Mouse (Mus musculus) T-cell, adult 2 months (primary cell): ENCODE results near the gene Olfr1371.

Experiments
- DNase-seq: peaks from one replicate; pipeline ENCODE4 v3.0.0; 2022; ENCODE audit warnings: low spot score

The Olfr1371 gene

DNA sequence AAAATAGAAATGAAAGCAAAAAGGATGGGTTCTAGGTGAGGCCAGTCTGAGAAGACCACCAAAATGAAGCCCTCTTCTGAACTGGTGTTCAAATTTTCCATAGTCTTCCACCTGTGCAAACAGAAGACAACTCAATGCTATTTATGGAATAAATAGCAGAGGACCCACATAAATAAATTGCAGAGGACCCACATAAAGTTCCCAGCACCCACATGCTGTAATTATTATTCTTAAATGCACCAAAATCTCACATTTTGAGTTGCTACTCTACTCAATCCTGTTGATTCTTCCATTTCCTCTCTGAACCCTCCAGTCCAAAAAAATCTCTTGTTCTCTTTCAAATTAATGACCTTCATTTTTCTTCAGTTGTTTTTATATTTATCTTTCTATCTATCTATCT, at the start of gene Olfr1371:
TSS of gene Olfr1371 (minus strand) at position 101 of the 400 bp plus-strand sequence.
- DNase-seq = no peak

DNA sequence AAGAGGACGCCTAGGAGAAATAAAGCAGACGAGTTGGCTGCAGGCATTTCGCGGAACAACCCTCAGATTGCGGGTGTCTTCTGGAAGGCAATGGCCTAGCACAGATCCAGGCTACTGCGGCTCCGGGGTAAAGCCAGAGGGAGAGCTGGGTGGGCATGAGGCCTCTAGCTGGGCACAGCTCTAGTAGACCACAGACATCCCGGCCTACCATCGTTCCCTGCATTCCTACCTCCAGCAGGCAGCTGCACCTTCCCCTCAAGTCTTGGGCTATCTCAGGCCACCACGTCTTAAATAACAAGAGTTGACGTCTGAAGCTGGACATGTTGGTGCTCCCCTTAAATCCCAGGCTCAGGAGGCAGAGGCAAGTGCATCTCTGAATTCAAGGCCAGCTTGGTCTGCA, 48.6 kb upstream of the Olfr1371 start:
- DNase-seq = no peak

DNA sequence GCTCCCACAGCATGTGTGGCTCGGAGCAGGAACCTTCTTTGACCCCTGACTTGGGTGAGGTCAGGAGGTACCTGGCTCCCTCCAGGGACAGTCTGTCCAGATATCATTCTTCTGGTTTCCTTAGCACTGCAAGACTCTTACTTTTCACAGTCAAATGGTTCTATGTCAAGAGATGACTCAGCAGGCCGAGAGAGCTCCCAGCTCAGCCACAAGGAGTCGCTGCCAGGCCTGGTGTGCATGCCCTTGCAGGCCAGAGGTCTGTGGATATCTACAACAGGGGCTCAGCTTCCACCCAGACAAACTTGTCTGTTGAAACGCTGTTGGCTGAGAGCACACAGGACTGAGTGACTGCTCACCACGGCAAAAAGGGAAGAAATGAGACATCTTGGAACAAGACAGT, 48.1 kb upstream of the Olfr1371 start:
- DNase-seq = peak; percentile 77

DNA sequence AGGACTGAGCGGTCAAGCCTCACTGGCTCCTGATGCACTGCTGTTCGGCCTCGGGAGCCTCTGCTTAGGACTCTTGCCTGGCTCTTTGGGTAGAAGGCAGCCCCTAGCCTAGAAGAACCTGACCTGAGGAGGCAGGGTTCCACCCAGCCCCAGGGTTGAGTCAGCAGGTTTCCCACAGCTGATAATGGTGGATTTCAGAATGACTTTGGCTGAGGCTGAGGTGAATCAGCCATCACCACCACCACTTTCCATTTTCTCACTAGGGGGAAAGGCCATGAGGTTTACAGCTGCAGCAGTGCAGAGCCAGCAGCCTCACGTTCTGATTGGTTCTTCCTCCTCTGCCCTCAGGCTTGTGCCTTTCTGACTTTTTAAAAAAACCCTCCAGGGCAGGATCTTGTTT, 47.1 kb upstream of the Olfr1371 start:
- peak; percentile 21 for DNase-seq

DNA sequence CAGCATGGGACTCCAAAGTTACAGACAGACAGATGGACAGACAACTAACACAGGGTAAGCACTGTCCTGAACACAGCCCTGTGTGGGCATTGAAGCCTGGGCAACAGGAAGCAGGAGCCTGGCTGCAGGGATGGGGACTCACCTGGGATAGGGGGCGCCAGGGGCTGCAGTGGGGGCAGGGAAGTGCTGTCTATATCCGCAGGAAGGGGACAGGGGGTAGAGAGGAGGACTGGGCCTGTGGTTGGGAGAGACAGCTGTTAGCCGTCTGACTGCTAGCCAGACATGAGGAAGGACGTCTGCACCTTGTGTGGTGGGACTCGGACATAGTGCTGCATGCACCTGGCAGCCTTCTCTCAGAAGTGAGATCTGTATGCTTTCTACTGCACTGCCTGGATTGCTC, 44.9 kb upstream of the Olfr1371 start:
- no peak for DNase-seq

DNA sequence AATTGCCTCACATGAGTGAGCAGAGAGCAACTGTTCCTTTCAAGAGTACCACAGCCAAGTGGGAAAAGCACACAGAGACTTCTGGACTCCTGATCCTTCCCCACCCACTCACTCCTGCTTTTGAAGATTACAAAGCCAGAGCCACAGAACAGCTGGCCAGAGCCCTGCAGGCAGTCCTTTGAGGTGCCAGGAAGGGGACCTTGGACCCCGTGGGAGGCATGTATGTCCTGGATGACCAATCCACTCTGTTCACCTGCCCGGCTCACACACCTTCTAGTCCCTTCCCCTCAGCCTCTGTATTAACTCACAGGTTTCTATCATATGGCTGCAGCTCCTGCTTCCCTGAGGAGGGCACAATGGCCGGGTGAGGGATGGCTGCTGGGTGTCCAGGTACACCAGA, 43.6 kb upstream of the Olfr1371 start:
- no peak for DNase-seq

DNA sequence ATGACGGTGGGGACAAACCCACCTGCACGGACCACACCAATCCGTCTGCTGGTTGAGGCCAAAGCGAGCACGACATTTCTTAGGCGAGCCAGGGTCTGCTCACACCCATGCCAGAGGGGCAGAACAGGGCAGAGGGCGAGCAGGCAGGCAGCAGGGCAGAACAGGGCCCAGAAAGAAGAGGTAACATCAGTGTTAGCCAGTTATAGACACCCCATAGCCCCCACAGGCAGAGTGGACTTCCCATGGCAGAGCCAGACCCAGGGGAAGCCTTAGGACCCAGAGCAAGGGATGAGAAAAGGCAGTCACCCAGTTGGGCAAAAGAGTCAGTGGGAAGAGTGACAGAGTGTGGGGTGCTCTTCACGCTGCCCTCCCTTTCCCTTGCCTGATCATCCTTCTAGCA, 41.3 kb upstream of the Olfr1371 start:
- DNase-seq = no peak

DNA sequence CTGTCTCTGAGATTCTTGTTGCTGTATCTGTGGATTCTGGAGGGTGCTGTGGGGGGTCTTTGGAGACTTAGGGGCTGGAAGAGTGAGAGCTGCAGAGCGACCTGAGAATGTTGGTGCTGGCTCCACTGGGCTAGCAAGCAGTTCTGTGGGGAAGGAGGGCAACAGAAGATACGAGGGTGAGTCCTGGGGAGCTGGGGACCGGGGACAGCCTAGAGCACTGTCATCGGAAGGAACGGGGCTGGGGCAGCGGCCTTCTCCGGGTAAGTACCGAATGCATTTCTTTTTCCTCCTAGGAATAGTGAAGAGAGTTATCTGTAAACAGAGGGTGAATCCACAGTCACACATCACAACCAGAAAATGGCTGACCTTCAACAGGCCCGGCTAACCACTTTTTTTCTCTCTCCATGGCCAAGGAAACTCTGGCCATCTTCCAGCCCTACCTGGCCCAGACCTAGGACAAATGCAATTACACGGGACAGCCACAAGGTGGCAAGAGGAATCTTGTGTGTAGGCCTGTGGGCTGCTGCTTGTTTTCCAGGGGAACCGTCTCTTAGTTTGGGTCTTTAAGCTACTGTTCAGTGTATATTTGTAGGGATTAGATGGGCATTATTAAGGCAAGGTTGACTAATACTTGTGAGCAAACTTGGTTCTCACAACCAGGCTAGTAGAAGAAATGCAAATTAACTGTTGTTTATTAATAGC, 40.0 kb upstream of the Olfr1371 start:
- DNase-seq = peak; percentile 64

DNA sequence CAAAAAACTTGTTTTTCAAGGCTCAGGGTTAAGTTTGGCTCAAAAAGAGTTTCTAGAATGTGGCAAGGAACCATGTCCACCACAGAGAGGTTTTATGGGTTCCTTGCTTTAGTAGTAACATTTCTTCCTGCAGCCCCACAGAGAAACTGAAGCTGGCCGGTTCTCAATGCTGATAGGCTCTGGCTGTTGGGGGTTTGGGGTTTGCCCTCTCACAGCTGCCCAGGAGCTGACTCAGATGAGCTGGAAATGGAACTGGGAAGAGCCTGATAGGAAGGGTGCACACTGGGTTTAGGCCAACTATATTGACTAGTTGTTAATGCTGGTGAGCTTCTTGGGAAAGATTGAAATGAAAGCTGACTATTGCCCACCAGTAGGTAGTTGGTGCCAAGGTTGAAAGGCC, 38.9 kb upstream of the Olfr1371 start:
- DNase-seq = no peak

DNA sequence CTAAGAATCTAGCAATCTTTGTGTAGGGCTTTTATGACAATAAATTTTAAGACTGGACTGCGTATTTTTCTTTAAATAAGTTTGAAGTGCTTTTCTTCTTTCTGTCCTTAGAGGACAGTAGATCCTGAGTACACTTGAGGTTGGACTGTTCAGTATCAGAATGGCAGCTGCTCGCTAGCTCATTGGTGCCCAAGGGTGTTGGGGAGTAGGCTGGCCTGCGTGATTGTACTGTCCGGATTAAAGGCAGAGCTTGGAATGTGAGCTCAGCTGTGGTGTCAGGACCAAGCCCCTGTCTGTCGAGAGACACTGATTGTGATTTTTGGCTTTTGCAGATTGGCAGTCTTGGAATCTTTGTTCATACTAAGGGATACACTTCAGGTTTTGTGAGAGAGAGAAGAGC, 38.0 kb upstream of the Olfr1371 start:
- DNase-seq = no peak

DNA sequence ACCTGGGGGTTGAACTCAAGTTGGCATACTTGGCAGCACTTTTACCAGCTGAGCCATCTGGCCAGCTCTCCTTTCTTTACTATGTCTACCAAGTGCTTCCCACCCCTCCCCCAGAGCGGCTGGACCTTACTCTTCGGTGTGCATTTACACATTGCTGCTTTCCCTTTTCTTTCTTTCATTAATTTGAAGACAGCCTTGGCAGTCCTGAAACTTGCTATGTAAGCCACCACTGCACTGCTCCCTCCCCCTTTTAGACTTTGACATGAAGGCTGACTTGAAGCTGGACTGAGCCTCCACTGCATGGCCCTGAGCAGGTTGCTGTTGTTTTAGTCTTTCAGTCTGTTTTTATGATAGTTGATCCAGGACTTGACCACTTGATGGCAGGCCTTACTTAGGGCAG, 35.7 kb upstream of the Olfr1371 start:
- no peak for DNase-seq

DNA sequence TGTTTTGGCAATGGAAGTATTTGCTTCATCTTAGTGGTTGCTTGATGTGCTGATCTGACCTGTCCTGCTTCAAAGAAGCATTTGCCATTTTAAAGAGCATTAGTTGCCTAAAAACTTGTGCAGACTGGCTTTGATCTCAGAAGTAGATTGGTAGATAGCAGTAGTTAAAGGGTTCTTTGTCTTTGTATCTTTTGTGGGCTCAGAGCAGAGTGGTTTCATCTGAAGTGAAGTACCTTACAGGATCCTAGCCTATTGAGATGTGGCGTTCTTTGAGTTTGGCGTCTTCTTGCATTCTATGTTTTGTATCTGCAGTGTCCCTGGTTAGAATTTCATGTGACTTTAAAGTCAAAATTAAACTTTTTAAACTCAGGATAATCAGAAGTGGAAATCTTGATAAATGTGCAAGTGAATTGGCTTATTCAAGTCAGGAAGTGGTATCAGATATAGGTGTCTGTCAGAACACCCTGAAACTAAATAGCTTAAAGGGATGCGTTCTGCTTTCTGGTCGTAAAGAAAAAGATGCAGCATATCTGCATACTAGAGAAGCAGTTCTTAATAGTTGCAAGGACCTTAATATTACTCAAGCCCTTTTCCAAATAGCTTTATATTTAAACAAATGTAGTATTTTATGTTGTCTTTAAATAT, 27.2 kb upstream of the Olfr1371 start:
- peak; percentile 36 for DNase-seq

DNA sequence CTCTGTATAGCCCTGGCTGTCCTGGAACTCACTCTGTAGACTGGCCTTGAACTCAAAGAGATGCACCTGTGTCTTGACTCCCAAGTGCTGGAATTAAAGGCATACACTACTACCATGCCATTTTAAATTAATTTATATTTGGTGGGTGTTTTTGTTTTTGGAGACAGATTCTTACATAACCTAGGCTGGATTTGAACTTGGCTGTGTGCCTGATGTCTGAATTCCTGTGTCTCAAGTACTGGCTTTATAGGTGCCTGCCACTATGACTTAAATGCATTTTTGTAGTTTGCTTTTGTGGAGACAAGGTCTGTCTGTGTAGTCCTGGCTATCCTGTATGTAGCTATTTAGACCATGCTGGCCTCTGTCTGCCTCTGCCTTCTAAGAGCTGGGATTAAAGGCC, 20.7 kb upstream of the Olfr1371 start:
- DNase-seq = no peak

DNA sequence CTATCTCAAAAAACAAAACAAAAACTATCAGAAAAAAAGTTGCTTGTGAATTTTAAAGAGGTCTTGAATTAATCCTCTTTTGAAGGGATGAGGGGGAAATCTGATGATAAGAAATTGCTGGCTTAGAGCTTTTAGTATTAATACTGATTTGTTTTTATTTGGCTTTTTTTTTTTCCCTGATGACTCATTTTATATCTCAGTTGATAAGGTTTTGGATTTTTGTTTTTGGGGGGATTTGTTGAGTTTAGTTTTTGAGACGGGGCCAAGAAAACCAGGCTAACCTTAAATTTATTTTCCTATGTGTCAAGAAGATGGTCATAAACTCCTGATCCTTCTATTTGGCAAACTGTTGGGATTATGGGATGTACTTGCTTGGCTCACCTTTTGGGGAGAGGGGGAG, 20.1 kb upstream of the Olfr1371 start:
- no peak for DNase-seq

DNA sequence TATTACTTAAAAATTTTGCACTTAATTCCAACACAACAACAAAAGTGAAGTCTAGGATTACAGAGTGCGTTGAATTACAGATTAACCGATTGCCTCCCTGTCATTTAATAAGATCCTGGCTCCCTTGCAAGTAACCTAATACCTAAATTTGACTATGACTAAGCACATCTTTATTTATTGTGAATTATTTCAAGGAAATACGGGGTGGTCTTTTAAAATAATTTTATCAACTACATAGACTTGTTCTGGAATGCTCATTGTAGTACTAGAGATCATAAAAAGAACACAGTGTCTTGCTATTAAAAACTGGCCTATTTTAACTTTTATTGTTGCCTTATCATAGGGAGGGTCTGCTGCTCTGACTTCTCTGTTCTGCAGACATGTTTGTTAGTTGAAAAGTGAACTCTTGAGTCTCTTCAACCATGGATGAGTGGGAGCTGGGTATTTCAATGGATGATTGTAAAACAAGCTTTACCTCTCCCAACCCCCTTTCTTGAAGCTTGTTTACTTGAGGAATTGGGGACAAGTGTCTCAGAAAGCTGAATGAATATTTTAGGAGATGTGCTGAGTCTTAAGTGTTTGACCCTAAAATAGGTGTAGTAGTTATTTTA, 19.4 kb upstream of the Olfr1371 start:
- DNase-seq = no peak

DNA sequence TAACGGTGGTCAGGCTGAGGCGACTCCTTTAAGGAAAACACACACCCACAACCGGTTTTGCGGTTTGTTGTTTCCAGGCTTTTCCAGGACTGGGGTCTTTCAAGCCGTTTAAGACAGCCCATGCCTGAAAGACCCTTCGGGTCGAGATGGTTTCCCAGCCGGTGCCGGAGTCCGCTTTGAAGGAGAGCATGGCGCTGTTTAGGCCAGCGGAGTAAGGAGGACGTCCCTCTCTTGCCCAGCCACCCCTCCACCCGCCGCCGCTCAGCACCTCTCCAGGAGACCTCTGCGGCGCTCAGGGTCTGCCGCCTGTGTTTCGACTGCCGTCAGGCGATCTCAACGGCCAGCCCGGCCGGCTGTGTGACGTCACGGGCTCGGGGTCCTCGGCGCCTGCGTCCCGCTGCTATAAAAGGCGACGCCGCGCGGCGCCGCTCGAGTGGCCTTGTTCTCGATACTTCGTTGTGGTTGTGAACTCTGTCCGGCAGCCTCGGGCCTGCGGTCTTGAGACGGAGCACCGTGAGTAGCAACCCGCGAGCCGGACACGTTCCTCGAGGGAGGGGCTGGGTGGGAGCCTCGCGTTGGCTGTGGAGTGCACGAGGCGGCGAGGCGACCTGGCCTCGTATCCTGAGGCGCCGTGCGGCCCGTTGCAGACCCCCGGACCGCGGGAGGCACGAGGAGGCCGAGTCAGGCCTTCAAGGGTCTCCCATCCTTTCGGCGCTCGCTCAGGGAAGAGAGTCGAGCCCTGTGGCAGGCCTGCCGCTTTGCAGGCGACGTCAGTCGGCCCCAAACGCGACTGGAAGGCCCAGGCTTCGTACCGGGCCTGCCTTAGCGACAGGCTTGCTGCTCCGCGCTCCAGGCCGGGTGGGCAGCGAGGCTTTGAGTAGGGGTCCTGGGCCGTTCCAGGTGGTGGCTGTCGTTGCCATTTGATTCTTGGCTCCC, 18.1 kb upstream of the Olfr1371 start, which contains the start of gene Skp1a:
TSS of gene Skp1a (plus strand) at position 390 of the 936 bp plus-strand sequence.
- DNase-seq = peak; percentile 89

DNA sequence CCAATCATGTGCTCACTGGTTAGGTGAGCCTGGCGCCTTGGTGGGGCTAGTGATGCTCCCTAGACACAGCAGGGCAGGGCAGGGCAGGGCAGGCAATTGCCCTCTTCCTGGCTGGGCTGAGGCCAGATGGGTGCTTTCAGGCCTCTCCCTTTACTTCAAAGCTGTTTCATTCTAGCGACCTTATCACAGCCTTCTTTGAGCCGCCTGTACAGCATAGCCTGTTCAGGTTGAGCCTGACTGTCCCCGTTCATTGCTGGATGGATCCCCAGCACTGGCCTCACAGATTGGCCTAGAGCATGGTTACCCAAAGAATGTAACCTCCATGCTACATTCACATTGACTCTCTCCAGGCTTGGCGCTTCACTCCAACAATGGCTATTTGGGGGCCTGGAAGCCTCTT, 16.9 kb upstream of the Olfr1371 start:
- no peak for DNase-seq

DNA sequence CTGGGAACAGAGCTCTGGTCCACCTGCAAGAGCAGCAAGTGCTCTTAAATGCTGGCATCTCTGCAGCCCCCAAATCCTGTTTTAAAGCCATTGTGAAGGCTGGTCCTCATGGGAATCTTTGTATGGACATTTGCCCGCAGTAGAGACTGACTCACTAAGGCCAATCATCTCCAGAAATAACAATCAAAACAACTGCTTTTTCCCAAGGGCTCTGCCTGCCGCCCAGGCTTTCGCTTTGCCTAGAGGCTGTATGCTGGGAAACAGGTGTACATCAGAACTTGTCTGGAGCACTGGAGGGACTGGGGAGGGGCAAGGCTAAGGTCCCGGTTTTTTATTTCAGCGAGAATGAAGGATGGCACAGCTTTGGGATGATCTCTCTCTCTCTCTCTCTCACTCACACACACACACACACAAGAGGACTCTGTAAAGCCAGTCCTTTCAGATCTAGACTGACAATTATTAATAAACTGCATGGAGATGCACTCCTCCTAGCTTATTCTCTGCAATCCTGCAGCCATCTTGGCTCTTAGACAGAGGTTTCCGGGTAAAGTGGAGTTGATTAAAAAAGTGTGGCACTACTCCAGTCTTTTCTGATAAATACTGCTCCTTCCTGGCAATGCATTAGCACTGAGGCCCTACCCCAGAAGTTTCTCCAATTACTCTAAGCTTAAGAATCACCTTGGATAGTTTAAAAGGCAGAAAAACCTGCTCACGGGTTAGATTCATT, 15.1 kb upstream of the Olfr1371 start:
- no peak for DNase-seq

DNA sequence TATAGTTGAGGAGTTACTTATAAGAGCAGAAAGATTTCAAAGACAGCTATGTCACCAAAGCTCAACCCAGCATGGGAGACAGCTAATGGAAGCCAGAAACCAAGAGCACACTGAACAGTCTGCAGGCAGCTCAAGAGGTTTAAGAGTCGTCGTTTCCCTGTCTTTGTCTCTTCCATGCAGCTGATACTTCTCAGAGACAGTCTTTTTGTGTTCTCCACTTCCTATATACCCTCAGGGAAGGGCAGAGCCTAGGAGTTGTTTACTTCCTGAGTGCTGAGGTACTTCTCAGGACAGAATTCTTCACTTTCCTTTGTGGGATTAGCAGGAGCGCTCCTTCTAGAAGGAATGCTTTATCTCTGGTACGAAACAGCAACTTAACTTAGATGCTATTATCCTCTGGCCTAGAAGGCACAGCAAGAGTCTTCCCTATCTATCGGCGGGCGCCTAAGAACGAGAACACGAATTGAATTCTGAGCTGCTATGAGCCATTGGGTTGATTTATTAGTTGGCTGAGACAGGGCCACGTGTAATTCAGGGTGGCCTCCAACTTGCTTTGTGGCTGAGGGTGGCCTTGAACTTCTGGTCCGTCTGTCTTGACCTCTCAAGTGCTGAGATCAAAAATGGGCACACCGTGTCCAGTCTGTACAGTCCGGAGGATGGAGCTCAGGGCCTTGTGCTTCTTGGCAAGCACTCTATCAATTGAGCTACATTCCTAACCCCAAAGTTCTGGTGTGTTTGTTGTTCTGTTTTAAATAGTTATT, 13.9 kb upstream of the Olfr1371 start:
- no peak for DNase-seq

DNA sequence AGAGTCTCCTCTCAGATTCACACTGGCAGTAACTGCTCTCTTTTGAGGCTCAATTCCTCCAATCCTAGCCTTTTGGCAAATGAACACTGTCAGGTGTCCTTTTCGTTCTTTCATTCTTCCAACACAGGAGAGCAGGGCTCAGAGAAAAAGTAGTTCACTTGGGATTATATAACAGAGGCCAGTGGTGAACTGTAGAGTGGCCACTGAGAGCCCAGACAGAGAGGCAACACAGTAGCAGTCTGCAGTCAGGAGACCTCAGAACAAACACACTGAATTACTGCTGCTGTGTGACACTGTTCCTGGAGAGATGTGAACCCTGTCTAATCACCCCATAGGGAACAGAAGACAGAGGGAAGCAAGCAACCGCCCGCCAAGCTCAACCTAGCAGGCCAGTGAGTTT, 13.3 kb upstream of the Olfr1371 start:
- DNase-seq = no peak
